Mouse (Mus musculus) right cerebral cortex, postnatal 10 days (tissue): ENCODE data around the gene Dll3.
"Not testable (repeated sequence)": the region's sequence is repeated elsewhere in the genome, so short reads cannot be mapped to it uniquely, and the experiment has no call there.

ENCODE experiments used
- DNase-seq, 2 experiments: peaks; one replicate each; pipeline ENCODE4 v3.0.0; 2021; ENCODE audit warnings: low spot score in 2 of 2

The Dll3 gene

GRCm38 (mm10) chr7:28251976-28252375 lies 50.1 kb downstream of the Dll3 start:
- DNase-seq, result no peak

GRCm38 (mm10) chr7:28248957-28249356 lies 53.1 kb downstream of the Dll3 start:
- no peak for DNase-seq

GRCm38 (mm10) chr7:28243943-28244342 lies 58.1 kb downstream of the Dll3 start:
- DNase-seq, result not testable (repeated sequence)
